Mouse (Mus musculus) CH12.LX (cell line): ENCODE data around the gene Babam2.

Experiments used
- CTCF ChIP-seq, 2 experiments: IDR thresholded peaks in 1 of 2; conservative IDR thresholded peaks in 1 of 2; 2 replicates each; pipeline ENCODE4 v1.5.1; 2011 to 2012; ENCODE audit warnings: low read depth in 2 of 2, low read length in 2 of 2, improper control_type of control experiment in 1 of 2, inconsistent platforms in 1 of 2, mild to moderate bottlenecking in 1 of 2, moderate library complexity in 1 of 2
- ELF1 ChIP-seq: IDR thresholded peaks from 2 replicates; pipeline ENCODE4 v1.6.1; 2014; ENCODE audit warnings: low read depth, mild to moderate bottlenecking, inconsistent platforms, low read length, improper control_type of control experiment
- ETS1 ChIP-seq: conservative IDR thresholded peaks from 2 replicates; pipeline ENCODE4 v1.6.1; 2012; ENCODE audit warnings: low read depth, mild to moderate bottlenecking, inconsistent platforms, low read length, improper control_type of control experiment, moderate library complexity
- POLR2A ChIP-seq: IDR thresholded peaks from 2 replicates; pipeline ENCODE4 v1.6.1; 2011; ENCODE audit warnings: low read depth, mild to moderate bottlenecking, improper control_type of control experiment, low read length
- POLR2AphosphoS2 ChIP-seq: IDR thresholded peaks from 2 replicates; pipeline ENCODE4 v1.6.1; 2011; ENCODE audit warnings: low read depth, low read length, improper control_type of control experiment

DNA sequence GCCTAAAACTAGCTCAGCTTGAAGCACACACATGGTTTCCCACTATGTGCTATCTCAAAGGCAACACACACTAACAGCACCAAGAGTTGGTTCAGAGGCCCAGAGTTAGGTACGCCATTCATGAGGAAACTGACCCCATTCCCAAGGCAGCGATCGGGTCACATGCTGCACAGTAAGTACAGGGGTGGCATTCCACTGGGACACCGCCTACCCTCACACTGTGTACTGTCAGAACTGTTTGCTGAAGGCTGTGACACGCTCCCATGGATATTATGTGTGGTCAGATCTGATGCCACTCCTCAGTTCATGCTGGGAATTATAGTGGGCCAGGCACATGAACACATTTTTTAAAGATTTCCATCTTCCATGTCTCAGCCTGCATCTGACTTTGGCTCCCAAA, 374.3 kb downstream of the Babam2 start:
- TF ChIP-seq CTCF (conservative IDR thresholded peaks at IDR 0.05 in 1 of 2, IDR thresholded peaks at IDR 0.05 in 1 of 2; ENCODE audit: low read depth in 2 of 2, low read length in 2 of 2), result no peak
- no peak for TF ChIP-seq POLR2AphosphoS2
- no peak for TF ChIP-seq ELF1
- TF ChIP-seq POLR2A, result no peak
- TF ChIP-seq ETS1, result no peak
